Mouse (Mus musculus) intestine, postnatal 0 days (tissue): ENCODE results near the gene Abhd17a. TPM values are rescaled to one million over a fixed set of nuclear protein-coding genes. Genes with fewer than 3 reads are reported as not detected.

Source experiments
- ATAC-seq: fragments of 200-750 bp; cut with Nextera tagmentation; 2 replicates; pipeline ENCODE4 v1.8.0; 2017; ENCODE audit warnings: mild to moderate bottlenecking, moderate TSS enrichment, moderate library complexity
- H3K27ac ChIP-seq: fragments of 300-500 bp; sonication (generic); 2 replicates; pipeline ENCODE4 v1.5.1; 2014; ENCODE audit warnings: mild to moderate bottlenecking, low read depth, low read length, moderate library complexity
- H3K27me3 ChIP-seq: fragments of 300-500 bp; sonication (generic); replicated peaks from 2 replicates; pipeline ENCODE4 v1.6.1; 2014; ENCODE audit warnings: low read length, mixed read lengths; ENCODE audit not compliant: control insufficient read depth, insufficient read depth
- H3K36me3 ChIP-seq: fragments of 300-500 bp; sonication (generic); 2 replicates; pipeline ENCODE4 v1.6.1; 2014; ENCODE audit warnings: mild to moderate bottlenecking, moderate library complexity; ENCODE audit not compliant: control insufficient read depth, insufficient read depth
- H3K4me1 ChIP-seq: fragments of 300-500 bp; sonication (generic); replicated peaks from 2 replicates; pipeline ENCODE4 v1.6.1; 2014; ENCODE audit warnings: antibody characterized with exemption, low read length, mixed read lengths; ENCODE audit not compliant: control insufficient read depth, insufficient read depth
- H3K4me2 ChIP-seq: fragments of 300-500 bp; sonication (generic); replicated peaks from 2 replicates; pipeline ENCODE4 v1.6.1; 2014; ENCODE audit warnings: low read depth, mild to moderate bottlenecking, moderate library complexity
- H3K4me3 ChIP-seq: fragments of 300-500 bp; sonication (generic); 2 replicates; pipeline ENCODE4 v1.5.1; 2014; ENCODE audit warnings: low read depth, low read length
- H3K9ac ChIP-seq: fragments of 300-500 bp; sonication (generic); 2 replicates; pipeline ENCODE4 v1.6.1; 2014; ENCODE audit warnings: mild to moderate bottlenecking, low read depth, low read length
- H3K9me3 ChIP-seq: fragments of 300-500 bp; sonication (generic); 2 replicates; pipeline ENCODE4 v1.6.1; 2016; ENCODE audit warnings: mixed run types; ENCODE audit not compliant: control insufficient read depth
- CTCF ChIP-seq: sonication (generic); IDR thresholded peaks from 2 replicates; pipeline ENCODE4 v1.5.1; 2016; ENCODE audit warnings: low read depth, mild to moderate bottlenecking, control low read depth, antibody characterized with exemption, moderate library complexity
- WGBS: fragments of 180-500 bp; shearing (Covaris S2); extraction: QIAGEN DNeasy Blood & Tissue Kit; methylation state at CpG from one replicate; pipeline ENCODE4 v1.1.7; 2014; 5-methylcytosine and 5-hydroxymethylcytosine counted together
- microRNA-seq: library from miRNA; unstranded; fragments of <30 nt; microRNA quantifications from one replicate; pipeline ENCODE4, GENCODE M21; 2016
- polyA plus RNA-seq: library from polyadenylated mRNA; unstranded; fragments of >200 nt; fragmentation: Nextera tagmentation; extraction: Ambion mirVana; gene quantifications from 2 replicates; pipeline ENCODE4 v1.2.1, GENCODE M21; 2015

Gene Abhd17a
- polyA plus RNA-seq, 1 experiment from 2014 or later: 116 TPM

DNA sequence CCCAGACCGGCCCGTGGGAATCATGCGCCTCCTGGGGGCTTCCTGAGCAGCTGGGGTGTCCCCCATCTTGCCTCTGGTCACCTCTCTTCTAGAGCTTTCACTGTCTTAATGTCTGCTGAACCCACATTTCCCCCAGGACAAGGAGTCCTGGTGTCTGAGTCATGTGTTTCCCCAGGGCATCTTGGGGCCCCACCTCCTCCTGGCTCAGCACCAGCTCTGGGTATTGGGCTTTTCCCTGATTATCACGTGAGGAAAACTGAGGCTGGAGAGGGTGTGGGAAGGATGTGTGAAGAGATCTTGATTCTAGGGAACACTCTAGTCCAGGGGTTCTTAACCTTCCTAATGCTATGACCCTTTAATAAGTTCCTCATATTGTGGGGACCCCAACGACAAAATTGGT is 52.0 kb downstream of the Abhd17a start:
- TF ChIP-seq CTCF: no peak
- Histone ChIP-seq H3K4me3 (no peak overlapping the region), H3K36me3 (peaks cover 22% of the 10 kb centered on the region; the same call in 1 of the 2 replicates), H3K4me2 (no peak overlapping the region), H3K9ac (no peak overlapping the region), H3K9me3 (no peaks in the 10 kb centered on the region), H3K27me3 (peaks cover 20% of the 10 kb centered on the region), H3K4me1 (no peaks in the 10 kb centered on the region; the same call in 1 of the 2 replicates), H3K27ac (no peak overlapping the region)
- 61% methylated on average over 5 of the region's 5 CpGs for WGBS
- no peak for ATAC-seq

DNA sequence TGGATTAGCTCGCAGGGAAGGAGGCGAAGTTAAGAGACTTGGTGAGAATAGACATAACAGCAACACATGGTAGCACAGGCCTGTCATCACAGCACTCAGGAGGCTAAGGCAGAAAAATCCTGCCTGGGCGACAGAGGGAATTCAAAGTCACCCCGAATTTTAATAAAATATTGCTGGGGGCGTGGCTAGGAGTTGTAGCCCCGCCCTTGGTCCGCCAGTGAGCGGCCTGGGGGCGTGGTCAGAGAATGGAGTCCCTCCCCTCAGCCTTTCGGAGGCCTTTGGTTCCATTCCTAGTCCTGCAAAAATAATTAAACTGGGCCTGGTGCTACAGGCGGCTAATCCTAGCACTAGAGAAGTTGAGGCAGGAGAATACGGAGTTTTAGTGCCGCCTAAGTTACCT is 54.4 kb downstream of the Abhd17a start:
- Histone ChIP-seq H3K36me3 (no peaks in the 10 kb centered on the region), H3K9ac (no peak overlapping the region), H3K27me3 (peaks cover 20% of the 10 kb centered on the region), H3K4me3 (peak overlapping the region; percentile 9; the same call in 1 of the 2 replicates), H3K4me2 (peak overlapping the region; percentile 38; the same call in 1 of the 2 replicates), H3K4me1 (no peaks in the 10 kb centered on the region; the same call in 1 of the 2 replicates), H3K27ac (no peak overlapping the region), H3K9me3 (no peaks in the 10 kb centered on the region)
- 16% methylated on average over 13 of the region's 13 CpGs for WGBS
- ATAC-seq: no peak
- no peak for TF ChIP-seq CTCF

DNA sequence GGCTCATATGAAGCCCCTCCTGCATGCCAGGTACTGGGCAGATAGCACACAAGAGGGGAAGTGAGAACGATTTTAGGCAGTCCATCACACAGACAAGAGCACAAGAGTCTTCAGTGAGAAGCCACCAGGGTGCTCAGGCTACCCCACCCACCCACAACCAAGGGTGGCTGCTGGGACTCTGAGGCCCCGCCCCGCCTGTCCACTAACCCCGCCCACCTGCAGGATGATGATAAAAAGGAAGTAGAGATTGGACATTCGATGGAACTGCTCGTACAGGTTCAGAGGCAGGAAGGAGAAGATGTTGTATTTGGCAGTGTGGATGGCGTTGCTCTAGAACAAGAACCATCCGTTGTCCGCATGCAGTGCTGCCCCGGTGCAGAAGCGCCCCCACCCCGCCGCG is 55.1 kb downstream of the Abhd17a start:
- 8% methylated on average over 14 of the region's 14 CpGs for WGBS
- Histone ChIP-seq H3K36me3 (no peaks in the 10 kb centered on the region), H3K27ac (no peak overlapping the region), H3K4me3 (peak overlapping the region; percentile 9; the same call in 1 of the 2 replicates), H3K9ac (no peak overlapping the region), H3K27me3 (peaks cover 20% of the 10 kb centered on the region), H3K4me1 (no peaks in the 10 kb centered on the region; the same call in 1 of the 2 replicates), H3K4me2 (peak overlapping the region; percentile 38), H3K9me3 (no peaks in the 10 kb centered on the region)
- TF ChIP-seq CTCF: no peak
- ATAC-seq: no peak

DNA sequence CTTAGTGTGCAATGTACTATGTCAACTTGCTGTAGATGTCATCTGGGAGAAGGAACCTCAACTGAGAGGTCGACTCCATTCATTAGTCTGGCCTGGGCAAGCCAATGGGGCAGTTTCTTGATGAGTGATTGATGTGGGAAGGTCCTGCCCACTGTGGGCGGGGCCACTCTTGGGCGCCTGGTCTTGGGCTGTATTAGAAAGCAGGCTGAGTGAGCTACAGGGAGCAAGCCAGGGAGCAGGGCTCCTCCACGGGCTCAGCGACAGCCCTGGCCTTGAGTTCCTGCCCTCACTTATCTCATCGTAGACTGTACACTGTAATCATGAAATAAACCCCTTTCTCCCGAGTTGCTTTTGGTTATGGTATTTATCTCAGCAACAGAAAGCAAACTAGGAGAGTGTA is 56.4 kb downstream of the Abhd17a start:
- no peak overlapping the region for H3K27ac ChIP-seq
- no peaks in the 10 kb centered on the region for H3K9me3 ChIP-seq
- no peak overlapping the region for H3K9ac ChIP-seq
- no peaks in the 10 kb centered on the region for H3K36me3 ChIP-seq
- WGBS: 11% methylated on average over 7 of the region's 7 CpGs
- peaks cover 20% of the 10 kb centered on the region for H3K27me3 ChIP-seq
- TF ChIP-seq CTCF: no peak
- H3K4me3 ChIP-seq: no peak overlapping the region
- 0 out of 2 replicates have a peak, but pooled peaks have one; percentile 31 for ATAC-seq
- no peak overlapping the region for H3K4me2 ChIP-seq
- no peaks in the 10 kb centered on the region; the same call in 1 of the 2 replicates for H3K4me1 ChIP-seq

Small RNAs within 50 kb of the gene (microRNA-seq; reads per million reads assigned to microRNA genes)
- gene Mir6912: not detected

Other genes with a start within 250 kb of the Abhd17a start
- 46.7 and 50.4 TPM in 2 replicates for gene Adamtsl5, start 241.9 kb downstream of the Abhd17a start, polyA plus RNA-seq
- gene Plk5, start 233.9 kb downstream of the Abhd17a start, polyA plus RNA-seq: 0.09 and 0.20 TPM in 2 replicates
- gene Mex3d, start 202.7 kb downstream of the Abhd17a start, polyA plus RNA-seq: 3.2 and 4.2 TPM in 2 replicates
- 48.0 and 51.0 TPM in 2 replicates for gene Mbd3, start 190.8 kb downstream of the Abhd17a start, polyA plus RNA-seq
- 1,032 and 1,082 TPM in 2 replicates for gene Uqcr11, start 183.5 kb downstream of the Abhd17a start, polyA plus RNA-seq
- gene Tcf3, start 156.7 kb downstream of the Abhd17a start, polyA plus RNA-seq: 34.1 and 34.5 TPM in 2 replicates
- 0.05 and 0.09 TPM in 2 replicates for gene Onecut3, start 95.5 kb downstream of the Abhd17a start, polyA plus RNA-seq
- 0.03 TPM in 2 replicates for gene Atp8b3, start 51.2 kb downstream of the Abhd17a start, polyA plus RNA-seq
- 9.1 and 10.1 TPM in 2 replicates for gene Rexo1, start 28.8 kb downstream of the Abhd17a start, polyA plus RNA-seq
- 4.8 and 5.3 TPM in 2 replicates for gene Klf16, start 13.0 kb downstream of the Abhd17a start, polyA plus RNA-seq
- gene Scamp4, start 12.5 kb upstream of the Abhd17a start, polyA plus RNA-seq: 86.5 and 88.5 TPM in 2 replicates
- gene Adat3, start 12.5 kb upstream of the Abhd17a start, polyA plus RNA-seq: 5.4 and 6.6 TPM in 2 replicates
- gene Gm49322, start 15.7 kb upstream of the Abhd17a start, polyA plus RNA-seq: 2.3 and 2.6 TPM in 2 replicates
- gene Csnk1g2, start 32.5 kb upstream of the Abhd17a start, polyA plus RNA-seq: 97.5 and 99.2 TPM in 2 replicates
- gene Btbd2, start 66.7 kb upstream of the Abhd17a start, polyA plus RNA-seq: 21.5 and 23.5 TPM in 2 replicates
- 38.4 and 38.6 TPM in 2 replicates for gene Mknk2, start 87.8 kb upstream of the Abhd17a start, polyA plus RNA-seq
- gene Mob3a, start 111.6 kb upstream of the Abhd17a start, polyA plus RNA-seq: 14.4 and 15.4 TPM in 2 replicates
- 12.2 and 14.4 TPM in 2 replicates for gene Izumo4, start 111.8 kb upstream of the Abhd17a start, polyA plus RNA-seq
- 41.3 and 49.5 TPM in 2 replicates for gene Ap3d1, start 151.9 kb upstream of the Abhd17a start, polyA plus RNA-seq
- gene Dot1l, start 164.9 kb upstream of the Abhd17a start, polyA plus RNA-seq: 6.2 and 7.6 TPM in 2 replicates
- gene Sf3a2, start 207.9 kb upstream of the Abhd17a start, polyA plus RNA-seq: 35.5 and 39.0 TPM in 2 replicates
- 60.9 and 61.8 TPM in 2 replicates for gene Plekhj1, start 208.3 kb upstream of the Abhd17a start, polyA plus RNA-seq
- not detected in 2 replicates for gene Amh, start 214.9 kb upstream of the Abhd17a start, polyA plus RNA-seq
- 0.35 and 0.42 TPM in 2 replicates for gene Jsrp1, start 223.2 kb upstream of the Abhd17a start, polyA plus RNA-seq
- gene Oaz1, start 236.3 kb upstream of the Abhd17a start, polyA plus RNA-seq: 1,008 and 1,019 TPM in 2 replicates